Mouse (Mus musculus) left cerebral cortex, postnatal 25 days (tissue): Measurements from ENCODE around the gene Them7. TPM values are rescaled to one million over a fixed set of nuclear protein-coding genes. Genes with fewer than 3 reads are reported as not detected.

Source experiments
- DNase-seq, 2 experiments: peaks; one replicate each; pipeline ENCODE4 v3.0.0; 2022; ENCODE audit warnings: low spot score in 2 of 2, mixed read lengths in 1 of 2
- intact Hi-C: fragments of 180-260 bp; cut with DNase I; formaldehyde crosslinking; loops from one replicate; pipeline ENCODE4 v1.15.1; 2025
- total RNA-seq, 2 experiments: library from RNA; stranded (reverse); gene quantifications; 2 replicates each; pipeline ENCODE4 v1.2.3; 2021

Gene Them7
- total RNA-seq, 2 experiments from 2014 or later = not detected

- no peak for DNase-seq
- intact Hi-C loops = no loop called here
These were observed 132.7 kb downstream of the Them7 start for GRCm38 (mm10) chr2:105356791-105357190.

- DNase-seq = no peak
- intact Hi-C loops = no loop called here
These were observed 133.9 kb downstream of the Them7 start for GRCm38 (mm10) chr2:105358040-105358439.

- intact Hi-C loops = loop anchor here (5.0 kb wide), 1 partner anchor 60 kb away; no protein-coding TSS in a partner anchor
- no peak for DNase-seq
These were observed 143.5 kb downstream of the Them7 start for GRCm38 (mm10) chr2:105367623-105368022.

- peak in 1 of 2 experiments; percentile 5 for DNase-seq
- intact Hi-C loops = no loop called here
These were observed 146.1 kb downstream of the Them7 start for GRCm38 (mm10) chr2:105370240-105370639.

- intact Hi-C loops = no loop called here
- peak; percentile 9 to 21 for DNase-seq
These were observed 146.6 kb downstream of the Them7 start for GRCm38 (mm10) chr2:105370698-105371097.

GRCm38 (mm10) chr2:105372156-105372555 lies 148.0 kb downstream of the Them7 start:
- DNase-seq = no peak
- intact Hi-C loops = no loop called here

- DNase-seq = no peak
- intact Hi-C loops = no loop called here
These were observed 148.6 kb downstream of the Them7 start for GRCm38 (mm10) chr2:105372727-105373126.

- intact Hi-C loops = no loop called here
- DNase-seq = no peak
These were observed 149.5 kb downstream of the Them7 start for GRCm38 (mm10) chr2:105373658-105374057.

- intact Hi-C loops = no loop called here
These were observed 151.1 kb downstream of the Them7 start for GRCm38 (mm10) chr2:105375261-105375660.

GRCm38 (mm10) chr2:105375705-105376104 lies 151.6 kb downstream of the Them7 start:
- DNase-seq = no peak
- intact Hi-C loops = no loop called here

More at GRCm38 (mm10) chr2:105375261-105375660, 151.1 kb downstream of the Them7 start:
- no peak for DNase-seq

GRCm38 (mm10) chr2:105379682-105380081 lies 155.6 kb downstream of the Them7 start:
- no peak for DNase-seq
- intact Hi-C loops = no loop called here

GRCm38 (mm10) chr2:105380757-105381319 lies 156.7 kb downstream of the Them7 start:
- DNase-seq = no peak
- intact Hi-C loops = no loop called here

- DNase-seq = peak in 1 of 2 experiments; percentile 74
- intact Hi-C loops = no loop called here
These were observed 158.9 kb downstream of the Them7 start for GRCm38 (mm10) chr2:105383063-105383462.

- DNase-seq = no peak
- intact Hi-C loops = no loop called here
These were observed 160.9 kb downstream of the Them7 start for GRCm38 (mm10) chr2:105384998-105385397.

- intact Hi-C loops = no loop called here
- DNase-seq = no peak
These were observed 162.3 kb downstream of the Them7 start for GRCm38 (mm10) chr2:105386418-105386817.

- intact Hi-C loops = no loop called here
- DNase-seq = no peak
These were observed 165.1 kb downstream of the Them7 start for GRCm38 (mm10) chr2:105389007-105389890.

GRCm38 (mm10) chr2:105390653-105391413 lies 166.7 kb downstream of the Them7 start:
- intact Hi-C loops = no loop called here
- no peak for DNase-seq

- DNase-seq = no peak
- intact Hi-C loops = no loop called here
These were observed 167.3 kb downstream of the Them7 start for GRCm38 (mm10) chr2:105391414-105391784.

GRCm38 (mm10) chr2:105392514-105392913 lies 168.4 kb downstream of the Them7 start:
- no peak for DNase-seq
- intact Hi-C loops = no loop called here

GRCm38 (mm10) chr2:105394375-105394774 lies 170.3 kb downstream of the Them7 start:
- DNase-seq = no peak
- intact Hi-C loops = no loop called here
